Mouse (Mus musculus) midbrain, embryonic 14.5 days (tissue): ENCODE measurements around the gene Rfx7. TPM values are rescaled to one million over a fixed set of nuclear protein-coding genes. Genes with fewer than 3 reads are reported as not detected.
"Not testable (repeated sequence)": the region's sequence is repeated elsewhere in the genome, so short reads cannot be mapped to it uniquely, and the experiment has no call there.

Experiments used
- ATAC-seq: fragments of 200-750 bp; cut with Nextera tagmentation; 2 replicates; pipeline ENCODE4 v1.8.0; 2017; ENCODE audit warnings: moderate number of reproducible peaks, moderate library complexity; ENCODE audit not compliant: low FRiP score, low TSS enrichment
- DNase-seq: peaks from one replicate; pipeline ENCODE4 v3.0.0-alpha.2; 2015
- H3K27ac ChIP-seq: fragments of 300-500 bp; sonication (generic); replicated peaks from 2 replicates; pipeline ENCODE4 v1.5.1; 2014; ENCODE audit warnings: mild to moderate bottlenecking, low read depth, low read length, moderate library complexity
- H3K27me3 ChIP-seq: fragments of 300-500 bp; sonication (generic); 2 replicates; pipeline ENCODE4 v1.6.1; 2014; ENCODE audit warnings: low read length, control low read depth, mixed read lengths; ENCODE audit not compliant: control insufficient read depth, insufficient read depth
- H3K36me3 ChIP-seq: fragments of 300-500 bp; sonication (generic); 2 replicates; pipeline ENCODE4 v1.6.1; 2014; ENCODE audit warnings: low read length, control low read depth; ENCODE audit not compliant: control insufficient read depth, insufficient read depth
- H3K4me1 ChIP-seq: fragments of 300-500 bp; sonication (generic); 2 replicates; pipeline ENCODE4 v1.6.1; 2014; ENCODE audit warnings: mild to moderate bottlenecking, antibody characterized with exemption, low read length, control low read depth; ENCODE audit not compliant: control insufficient read depth, insufficient read depth
- H3K4me2 ChIP-seq: fragments of 300-500 bp; sonication (generic); 2 replicates; pipeline ENCODE4 v1.6.1; 2014; ENCODE audit warnings: mild to moderate bottlenecking, low read length, moderate library complexity
- H3K4me3 ChIP-seq: fragments of 300-500 bp; sonication (generic); replicated peaks from 2 replicates; pipeline ENCODE4 v1.5.1; 2014; ENCODE audit warnings: low read depth, low read length
- H3K9ac ChIP-seq: fragments of 300-500 bp; sonication (generic); replicated peaks from 2 replicates; pipeline ENCODE4 v1.6.1; 2014; ENCODE audit warnings: mild to moderate bottlenecking, low read length, moderate library complexity
- H3K9me3 ChIP-seq: fragments of 300-500 bp; sonication (generic); 2 replicates; pipeline ENCODE4 v1.6.1; 2016; ENCODE audit warnings: low read length, control low read depth, mixed read lengths; ENCODE audit not compliant: control insufficient read depth
- WGBS: fragments of 180-500 bp; shearing (Covaris S2); extraction: QIAGEN DNeasy Blood & Tissue Kit; methylation state at CpG from one replicate; pipeline ENCODE4 v1.1.7; 2014; 5-methylcytosine and 5-hydroxymethylcytosine counted together
- microRNA-seq: library from miRNA; unstranded; fragments of <30 nt; microRNA quantifications from one replicate; pipeline ENCODE4, GENCODE M21; 2016
- polyA plus RNA-seq: library from polyadenylated mRNA; unstranded; fragments of >200 nt; fragmentation: Nextera tagmentation; extraction: Ambion mirVana; gene quantifications from 2 replicates; pipeline ENCODE4 v1.2.1, GENCODE M21; 2014

Rfx7 gene
- polyA plus RNA-seq, 1 experiment from 2014 or later = 29.3 TPM

DNA sequence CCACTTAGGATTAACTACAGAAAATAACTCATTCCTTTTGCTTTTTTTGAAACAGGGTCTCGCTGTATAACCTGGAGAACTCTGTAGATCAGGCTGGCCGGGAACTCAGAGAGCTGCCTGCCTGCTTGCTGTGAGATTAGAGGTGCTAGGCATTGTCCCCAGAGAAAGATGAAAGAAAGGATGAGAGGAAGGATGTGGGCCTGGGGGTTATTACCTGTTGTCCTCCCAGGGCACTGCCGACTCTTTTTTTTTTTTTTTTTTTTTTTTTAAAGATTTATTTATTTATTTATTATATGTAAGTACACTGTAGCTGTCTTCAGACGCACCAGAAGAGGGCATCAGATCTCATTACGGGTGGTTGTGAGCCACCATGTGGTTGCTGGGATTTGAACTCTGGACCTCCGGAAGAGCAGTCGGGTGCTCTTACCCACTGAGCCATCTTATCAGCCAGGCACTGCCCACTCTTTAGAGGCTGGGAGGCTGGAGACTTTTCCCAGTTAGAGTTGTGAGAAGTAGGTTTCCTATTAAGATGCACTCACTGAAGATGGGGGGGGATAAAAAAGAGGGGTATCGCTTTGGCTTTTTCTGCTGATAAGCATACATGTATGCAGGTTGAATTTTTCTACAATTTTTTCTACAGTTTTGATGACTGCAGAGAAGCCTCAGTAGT is 134.4 kb downstream of the Rfx7 start:
- not testable (repeated sequence) for ATAC-seq, H3K4me3 ChIP-seq, H3K9me3 ChIP-seq, H3K9ac ChIP-seq, DNase-seq, H3K4me2 ChIP-seq, H3K27me3 ChIP-seq, H3K27ac ChIP-seq
- H3K4me1 ChIP-seq = peaks cover 22% of the 10 kb centered on the region
- WGBS = 79% methylated on average over 6 of the region's 8 CpGs
- peaks cover 31% of the 10 kb centered on the region for H3K36me3 ChIP-seq

DNA sequence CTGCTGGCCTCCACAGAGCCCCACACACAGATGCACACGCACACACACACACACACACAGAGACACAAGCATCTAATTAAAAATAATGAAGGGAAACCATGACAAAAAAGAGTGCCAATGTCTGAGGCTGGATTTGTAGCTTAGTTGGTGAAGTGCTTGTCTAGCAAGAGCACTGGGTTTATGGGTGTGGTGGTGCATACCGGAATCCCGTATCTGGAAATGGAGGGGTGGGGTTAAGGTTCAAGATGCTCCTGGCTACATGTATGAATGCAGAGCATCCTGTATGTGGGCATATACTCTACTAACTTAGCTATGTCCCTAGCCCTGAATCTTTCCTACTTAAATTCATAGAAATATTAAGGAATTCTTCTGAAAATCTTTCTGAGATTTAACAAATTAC is 135.1 kb downstream of the Rfx7 start:
- WGBS = 86% methylated on average over 3 of the region's 3 CpGs

DNA sequence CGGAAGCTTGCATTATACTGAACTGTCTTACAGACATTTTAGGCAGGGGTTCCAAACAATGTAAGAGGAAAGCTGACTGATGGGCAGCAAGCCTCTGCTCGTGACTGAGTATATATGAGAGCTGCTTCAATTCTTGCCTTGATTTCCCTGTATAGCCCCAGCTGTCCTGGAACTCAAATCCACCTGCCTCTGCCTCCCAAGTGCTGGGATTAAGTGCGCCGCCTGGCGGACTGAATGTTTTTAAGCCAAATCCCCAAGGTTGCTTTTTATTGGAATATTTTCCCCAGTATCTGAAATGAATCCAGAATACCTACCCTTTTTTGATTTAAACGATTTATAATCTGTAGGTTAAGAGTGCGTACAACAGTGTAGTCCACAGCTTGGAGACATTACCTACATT is 137.3 kb downstream of the Rfx7 start:
- no peak overlapping the region for H3K27ac ChIP-seq
- H3K9ac ChIP-seq = no peak overlapping the region
- 70% methylated on average over 7 of the region's 7 CpGs for WGBS
- H3K4me3 ChIP-seq = no peak overlapping the region
- H3K9me3 ChIP-seq = no peaks in the 10 kb centered on the region
- peaks cover 14% of the 10 kb centered on the region for H3K4me1 ChIP-seq
- ATAC-seq (no peak), DNase-seq (no peak)
- no peaks in the 10 kb centered on the region for H3K27me3 ChIP-seq
- H3K36me3 ChIP-seq = peaks cover 55% of the 10 kb centered on the region
- H3K4me2 ChIP-seq = no peak overlapping the region

More for the DNA sequence above, 135.1 kb downstream of the Rfx7 start:
- Histone ChIP-seq H3K27ac (no peak overlapping the region), H3K4me2 (no peak overlapping the region), H3K36me3 (peaks cover 36% of the 10 kb centered on the region), H3K9ac (no peak overlapping the region), H3K4me3 (no peak overlapping the region), H3K27me3 (no peaks in the 10 kb centered on the region), H3K4me1 (peaks cover 22% of the 10 kb centered on the region), H3K9me3 (no peaks in the 10 kb centered on the region)
- no peak for ATAC-seq
- DNase-seq = no peak

DNA sequence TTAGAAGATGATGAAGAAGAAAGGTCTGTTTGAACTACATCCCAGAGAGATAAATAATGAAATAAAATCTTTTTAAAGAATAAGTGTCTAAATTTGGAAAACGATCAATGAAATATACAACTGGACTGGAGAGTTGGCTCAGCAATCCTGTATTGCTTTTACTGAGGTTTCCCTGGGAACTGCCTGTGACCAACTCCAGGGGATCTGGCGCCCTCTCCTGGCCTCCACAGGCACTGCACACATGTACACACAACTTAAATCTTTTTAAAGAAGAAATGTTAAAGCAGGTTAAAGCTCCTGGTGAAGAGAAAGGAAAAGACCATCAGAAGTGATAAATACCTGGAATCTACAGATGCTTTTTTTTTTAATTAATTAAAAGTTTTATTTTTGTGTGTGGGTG is 140.3 kb downstream of the Rfx7 start:
- no peak overlapping the region for H3K4me3 ChIP-seq
- ATAC-seq = no peak
- H3K4me2 ChIP-seq = no peak overlapping the region
- DNase-seq = peak; percentile 92
- H3K27me3 ChIP-seq = no peaks in the 10 kb centered on the region
- WGBS = 33% methylated on average over 2 of the region's 2 CpGs
- H3K27ac ChIP-seq = no peak overlapping the region
- H3K36me3 ChIP-seq = peaks cover 74% of the 10 kb centered on the region
- H3K9ac ChIP-seq = no peak overlapping the region
- no peaks in the 10 kb centered on the region for H3K4me1 ChIP-seq
- H3K9me3 ChIP-seq = no peaks in the 10 kb centered on the region

Small RNAs within 50 kb of the gene (microRNA-seq; reads per million reads assigned to microRNA genes)
- not detected for gene Gm28010

Other genes with a start within 250 kb of the Rfx7 start
- 4.9 and 10.3 TPM in 2 replicates for gene Mns1, start 94.2 kb upstream of the Rfx7 start, polyA plus RNA-seq
- 32.1 and 39.7 TPM in 2 replicates for gene Tex9, start 40.0 kb upstream of the Rfx7 start, polyA plus RNA-seq
- 351 and 564 TPM in 2 replicates for gene Nedd4, start 130.1 kb downstream of the Rfx7 start, polyA plus RNA-seq